Mouse (Mus musculus) lung, embryonic 16.5 days (tissue): Measurements from ENCODE around the gene Apobec1. TPM values are rescaled to one million over a fixed set of nuclear protein-coding genes. Genes with fewer than 3 reads are reported as not detected.
"Not testable (repeated sequence)": the region's sequence is repeated elsewhere in the genome, so short reads cannot be mapped to it uniquely, and the experiment has no call there.

Source experiments
- ATAC-seq: fragments of 200-750 bp; cut with Nextera tagmentation; 2 replicates; pipeline ENCODE4 v1.8.0; 2017; ENCODE audit warnings: low read depth, mild to moderate bottlenecking, moderate library complexity
- H3K27ac ChIP-seq: fragments of 300-500 bp; sonication (generic); 2 replicates; pipeline ENCODE4 v1.5.1; 2014; ENCODE audit warnings: mild to moderate bottlenecking, control low read depth, low read length
- H3K27me3 ChIP-seq: fragments of 300-500 bp; sonication (generic); 2 replicates; pipeline ENCODE4 v1.6.1; 2014; ENCODE audit warnings: low read depth, low read length, mixed read lengths; ENCODE audit not compliant: control insufficient read depth, insufficient read depth
- H3K36me3 ChIP-seq: fragments of 300-500 bp; sonication (generic); 2 replicates; pipeline ENCODE4 v1.6.1; 2014; ENCODE audit warnings: low read length; ENCODE audit not compliant: control insufficient read depth, insufficient read depth
- H3K4me1 ChIP-seq: fragments of 300-500 bp; sonication (generic); replicated peaks from 2 replicates; pipeline ENCODE4 v1.6.1; 2014; ENCODE audit warnings: low read length, mixed read lengths; ENCODE audit not compliant: control insufficient read depth, insufficient read depth
- H3K4me2 ChIP-seq: fragments of 300-500 bp; sonication (generic); 2 replicates; pipeline ENCODE4 v1.6.1; 2014; ENCODE audit warnings: low read depth, low read length, control low read depth
- H3K4me3 ChIP-seq: fragments of 300-500 bp; sonication (generic); 2 replicates; pipeline ENCODE4 v1.5.1; 2014; ENCODE audit warnings: mild to moderate bottlenecking, low read length, control low read depth
- H3K9ac ChIP-seq: fragments of 300-500 bp; sonication (generic); 2 replicates; pipeline ENCODE4 v1.6.1; 2014; ENCODE audit warnings: low read length, control low read depth
- H3K9me3 ChIP-seq: fragments of 300-500 bp; sonication (generic); 2 replicates; pipeline ENCODE4 v1.6.1; 2016; ENCODE audit warnings: low read length; ENCODE audit not compliant: control insufficient read depth
- WGBS: fragments of 180-500 bp; shearing (Covaris S2); extraction: QIAGEN DNeasy Blood & Tissue Kit; methylation state at CpG from one replicate; pipeline ENCODE4 v1.1.7; 2014; 5-methylcytosine and 5-hydroxymethylcytosine counted together
- polyA plus RNA-seq: library from polyadenylated mRNA; unstranded; fragments of >200 nt; fragmentation: Nextera tagmentation; extraction: Ambion mirVana; gene quantifications from 2 replicates; pipeline ENCODE4 v1.2.1, GENCODE M21; 2015

The Apobec1 gene
- 5.2 and 7.0 TPM in 2 replicates for polyA plus RNA-seq

DNA sequence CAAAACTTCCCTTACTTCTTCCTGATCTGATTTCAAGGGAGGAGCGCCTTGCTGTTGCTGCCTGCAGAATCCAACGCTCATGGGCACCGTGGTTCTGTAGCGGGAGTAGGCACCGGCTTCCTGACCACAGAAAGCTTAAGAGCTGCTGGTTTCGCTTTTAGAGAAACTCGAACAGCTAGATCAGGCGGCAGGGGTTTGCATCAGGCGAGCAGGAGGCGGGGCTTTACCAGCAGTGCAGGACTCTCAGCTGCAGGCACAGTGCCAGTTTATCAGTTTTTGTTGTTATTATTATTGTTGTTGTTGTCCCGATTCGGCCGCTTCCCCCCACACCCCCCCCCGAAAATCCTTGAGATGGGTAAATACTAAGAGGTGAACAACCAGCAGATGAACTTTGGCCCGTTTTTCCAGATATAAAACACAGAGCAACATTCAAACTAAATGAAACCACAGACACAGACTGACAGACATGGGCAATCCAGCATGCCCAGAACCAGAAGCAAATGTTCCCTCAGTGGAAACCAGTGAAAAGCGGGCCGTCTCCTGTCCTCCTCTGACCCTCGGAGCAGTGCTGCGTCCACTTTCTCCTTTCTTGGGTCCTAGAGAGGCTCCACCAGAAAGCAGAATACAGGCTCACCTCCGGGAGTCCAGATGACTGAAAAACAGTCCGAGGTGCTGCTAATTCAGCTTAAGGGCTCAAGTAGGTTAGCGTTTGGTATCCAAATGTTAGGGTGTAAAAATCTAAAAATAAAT, at the start of gene Apobec1:
TSS of gene Apobec1 (minus strand) at position 203 of the 750 bp plus-strand sequence.
- Histone ChIP-seq H3K9ac (peak within 1 kb of the TSS; percentile 71), H3K27ac (peak within 1 kb of the TSS; percentile 84), H3K27me3 (no peaks in the 10 kb centered on the region), H3K4me1 (no peaks in the 10 kb centered on the region), H3K9me3 (no peaks in the 10 kb centered on the region), H3K4me3 (peak within 1 kb of the TSS; percentile 61), H3K4me2 (peak within 1 kb of the TSS; percentile 56), H3K36me3 (no peaks in the 10 kb centered on the region)
- ATAC-seq: peak; percentile 91
- 3% methylated on average over 22 of the region's 22 CpGs for WGBS

DNA sequence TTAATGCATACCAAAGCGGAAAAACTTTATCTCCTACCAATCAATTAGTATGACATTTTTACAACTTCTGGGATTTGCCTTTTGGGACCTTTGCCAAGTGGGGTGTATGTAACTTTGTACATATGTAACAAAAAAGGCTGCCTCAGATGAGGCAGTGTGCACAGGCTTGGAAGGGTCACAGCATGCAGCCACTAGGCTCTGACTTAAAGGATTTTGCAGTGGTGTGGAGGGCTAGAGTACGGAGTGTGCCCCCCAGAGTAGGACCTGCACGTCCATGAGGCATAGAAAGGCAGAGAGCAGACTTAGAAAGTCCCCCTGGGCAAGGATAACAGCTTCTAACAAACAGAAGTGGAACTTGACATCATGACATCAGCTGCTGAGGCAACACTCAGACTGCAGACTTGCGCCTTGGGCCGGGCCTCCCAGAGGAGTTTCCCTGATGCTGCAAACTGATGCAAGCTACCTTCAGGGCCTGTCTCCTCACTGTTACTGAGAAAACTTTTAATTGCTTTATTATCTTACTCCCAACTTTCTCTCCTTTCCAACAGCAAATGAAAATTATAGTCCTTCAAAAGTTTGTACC, 48.2 kb upstream of the Apobec1 start:
- H3K4me2 ChIP-seq: no peak overlapping the region
- H3K36me3 ChIP-seq: no peaks in the 10 kb centered on the region
- no peaks in the 10 kb centered on the region for H3K27me3 ChIP-seq
- no peak overlapping the region for H3K9ac ChIP-seq
- no peaks in the 10 kb centered on the region for H3K4me1 ChIP-seq
- 59% methylated on average over 5 of the region's 5 CpGs for WGBS
- no peak for ATAC-seq
- no peak overlapping the region for H3K27ac ChIP-seq
- H3K4me3 ChIP-seq: no peak overlapping the region
- H3K9me3 ChIP-seq: no peaks in the 10 kb centered on the region

DNA sequence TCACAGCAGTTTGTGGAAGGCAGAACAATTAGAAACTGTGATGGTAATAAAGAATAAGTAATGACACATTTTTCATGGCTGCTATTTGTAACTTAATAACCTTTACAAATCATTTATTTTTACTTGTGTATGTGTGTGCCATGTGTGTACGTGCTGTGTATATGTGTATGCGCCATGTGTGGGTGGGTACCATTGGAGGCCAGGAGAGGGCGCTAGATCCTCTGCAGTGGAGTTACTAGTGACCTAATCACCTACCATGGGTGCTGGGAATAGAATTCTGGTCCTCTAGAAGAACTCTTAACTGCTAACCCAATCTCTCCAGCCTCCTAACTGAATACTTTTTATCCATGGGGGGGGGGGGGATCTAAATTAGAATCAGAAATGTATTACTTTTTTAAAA, 47.7 kb upstream of the Apobec1 start:
- no peaks in the 10 kb centered on the region for H3K27me3 ChIP-seq
- no peaks in the 10 kb centered on the region for H3K36me3 ChIP-seq
- no peak overlapping the region for H3K27ac ChIP-seq
- H3K9ac ChIP-seq: no peak overlapping the region
- no peak overlapping the region for H3K4me2 ChIP-seq
- H3K9me3 ChIP-seq: no peaks in the 10 kb centered on the region
- no peaks in the 10 kb centered on the region for H3K4me1 ChIP-seq
- H3K4me3 ChIP-seq: no peak overlapping the region
- 76% methylated on average over 3 of the region's 3 CpGs for WGBS
- no peak for ATAC-seq

DNA sequence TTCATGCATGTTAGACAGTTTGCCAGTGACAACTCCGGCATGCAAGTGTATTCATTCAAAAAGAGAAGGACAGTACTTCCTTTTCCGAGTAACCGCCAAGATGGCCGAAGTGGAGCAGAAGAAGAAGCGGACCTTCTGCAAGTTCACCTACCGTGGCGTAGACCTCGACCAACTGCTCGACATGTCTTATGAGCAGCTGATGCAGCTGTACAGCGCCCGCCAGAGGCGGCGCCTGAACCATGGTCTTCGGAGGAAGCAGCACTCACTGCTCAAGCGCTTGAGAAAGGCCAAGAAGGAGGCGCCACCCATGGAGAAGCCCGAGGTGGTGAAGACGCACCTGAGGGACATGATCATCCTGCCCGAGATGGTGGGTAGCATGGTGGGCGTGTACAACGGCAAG, 42.0 kb upstream of the Apobec1 start:
- not testable (repeated sequence) for H3K4me1 ChIP-seq, H3K4me2 ChIP-seq, H3K36me3 ChIP-seq, ATAC-seq, H3K9ac ChIP-seq, H3K4me3 ChIP-seq, H3K27ac ChIP-seq, H3K27me3 ChIP-seq, H3K9me3 ChIP-seq
- WGBS: 89% methylated on average over 21 of the region's 21 CpGs

DNA sequence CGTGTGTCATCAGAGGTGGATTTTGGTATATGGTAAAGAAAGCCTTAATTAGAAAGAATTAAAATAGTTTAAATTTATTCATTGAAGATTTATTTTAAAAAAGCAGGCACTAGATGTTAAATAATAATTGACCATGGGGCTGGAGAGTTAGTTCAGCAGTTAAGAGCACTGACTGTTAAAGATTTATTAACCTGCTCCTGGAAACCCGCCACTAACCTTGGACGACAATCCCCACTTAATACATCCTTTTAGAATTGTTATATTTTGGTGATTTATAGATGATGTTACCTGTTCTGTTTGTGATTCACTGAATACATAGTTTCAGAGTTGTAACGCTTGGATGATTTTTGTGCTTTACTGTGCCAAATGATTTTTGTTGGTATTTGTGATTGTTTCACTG, 35.3 kb upstream of the Apobec1 start:
- H3K9ac ChIP-seq, H3K9me3 ChIP-seq, H3K4me1 ChIP-seq, H3K27ac ChIP-seq, ATAC-seq, H3K27me3 ChIP-seq, H3K36me3 ChIP-seq, H3K4me3 ChIP-seq, H3K4me2 ChIP-seq: not testable (repeated sequence)
- WGBS: 69% methylated on average over 4 of the region's 4 CpGs

DNA sequence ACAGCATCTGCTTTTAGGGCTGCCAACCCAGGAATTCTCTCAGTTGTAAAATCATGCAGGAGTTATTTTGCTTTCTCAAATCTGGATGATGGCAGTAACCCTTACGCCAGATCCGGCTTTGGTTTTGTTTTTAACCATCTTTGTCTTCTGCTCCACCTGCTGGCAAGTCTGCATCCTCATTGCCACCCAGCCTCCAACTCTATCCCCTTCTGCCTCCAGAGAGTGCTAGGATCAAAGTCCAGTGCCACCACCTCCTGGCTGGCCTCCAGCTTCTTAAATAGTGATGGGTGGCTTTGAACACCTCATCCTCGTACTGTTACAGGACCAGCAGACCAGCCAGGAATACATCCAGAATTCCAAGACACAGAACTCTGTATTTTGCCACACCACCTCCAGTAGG, 34.4 kb upstream of the Apobec1 start:
- 73% methylated on average over 3 of the region's 3 CpGs for WGBS
- no peak overlapping the region for H3K4me2 ChIP-seq
- no peak for ATAC-seq

DNA sequence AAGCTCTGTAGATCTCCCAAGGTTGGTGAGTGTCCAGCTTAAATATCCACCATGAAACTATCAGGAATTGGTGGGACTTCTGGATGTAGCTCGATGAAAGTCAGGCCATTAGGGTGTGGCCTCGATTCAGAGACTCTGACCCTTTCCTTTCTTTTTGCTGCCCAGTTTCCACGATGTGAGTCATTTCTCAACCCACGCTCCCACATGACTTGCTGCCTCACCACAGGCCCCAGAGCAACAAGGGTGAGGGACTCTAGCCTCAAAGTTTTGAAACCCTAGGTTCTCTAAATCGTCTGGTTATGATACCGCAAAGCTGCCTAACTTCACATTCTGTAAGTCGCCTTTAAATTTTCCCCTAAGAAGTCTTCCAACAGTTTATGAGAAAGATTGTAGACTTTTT, 33.1 kb upstream of the Apobec1 start:
- Histone ChIP-seq H3K27ac (no peak overlapping the region), H3K9ac (no peak overlapping the region), H3K27me3 (no peaks in the 10 kb centered on the region), H3K9me3 (no peaks in the 10 kb centered on the region), H3K4me1 (no peaks in the 10 kb centered on the region), H3K36me3 (no peaks in the 10 kb centered on the region), H3K4me2 (no peak overlapping the region), H3K4me3 (no peak overlapping the region)
- ATAC-seq: no peak
- WGBS: 79% methylated on average over 7 of the region's 7 CpGs

More for the DNA sequence above, 34.4 kb upstream of the Apobec1 start:
- Histone ChIP-seq H3K27ac (no peak overlapping the region), H3K9me3 (no peaks in the 10 kb centered on the region), H3K36me3 (no peaks in the 10 kb centered on the region), H3K27me3 (no peaks in the 10 kb centered on the region), H3K9ac (no peak overlapping the region), H3K4me1 (no peaks in the 10 kb centered on the region), H3K4me3 (no peak overlapping the region)

DNA sequence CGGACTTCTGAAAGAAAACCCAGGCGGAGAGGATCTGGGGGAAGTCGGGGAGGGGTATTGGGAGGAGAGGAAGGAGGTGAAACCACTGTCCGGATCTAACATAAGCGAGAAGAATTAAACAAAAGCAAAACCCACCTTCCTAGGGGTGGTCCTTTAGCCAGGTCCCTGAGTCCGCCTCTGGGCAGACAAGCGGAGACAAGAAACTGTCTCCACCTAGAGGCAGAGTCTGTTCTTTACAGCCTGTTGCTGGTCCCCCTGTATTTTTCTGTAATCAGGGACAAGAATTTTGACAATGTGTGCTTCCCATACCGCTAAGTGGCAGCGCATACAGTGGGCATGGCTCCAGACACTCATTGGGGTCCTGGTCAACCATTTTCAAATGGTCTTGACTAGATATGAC, 31.2 kb upstream of the Apobec1 start:
- ATAC-seq: no peak
- whole genome bisulfite sequencing: 27% methylated on average over 9 of the region's 9 CpGs

DNA sequence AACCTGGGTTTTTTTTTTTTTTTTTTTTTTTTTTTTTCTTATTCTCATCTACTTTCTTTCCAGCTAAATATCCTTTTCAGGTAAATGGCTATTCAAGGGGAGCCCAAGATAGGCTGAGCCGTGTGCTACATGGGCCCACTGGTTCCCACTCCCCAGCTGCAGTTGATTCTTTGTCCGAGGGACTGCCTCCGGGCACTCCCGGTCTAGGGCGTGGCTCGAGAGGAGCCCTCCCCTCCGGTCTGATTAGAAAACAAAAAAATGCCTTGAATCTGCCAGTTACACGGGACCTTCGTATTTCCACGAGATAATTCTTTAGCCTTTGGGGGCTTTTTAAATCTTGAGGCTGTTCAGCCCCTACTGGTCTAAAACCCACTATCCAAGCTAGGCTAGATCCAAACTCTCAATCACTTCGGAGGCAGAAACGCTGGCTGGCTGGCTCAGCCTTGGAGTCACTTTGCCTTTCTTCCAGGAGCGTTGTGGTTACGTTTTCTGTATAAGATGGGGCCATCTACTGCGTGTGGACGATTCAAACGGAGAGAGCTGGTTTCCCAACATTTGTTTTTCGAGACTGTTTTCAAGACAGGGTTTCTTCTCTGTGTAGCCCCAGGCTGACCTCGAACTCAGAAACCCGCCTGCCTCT, 25.3 kb upstream of the Apobec1 start:
- Histone ChIP-seq H3K27ac (no peak overlapping the region), H3K4me2 (peak overlapping the region; percentile 47), H3K27me3 (no peaks in the 10 kb centered on the region; the same call in 1 of the 2 replicates), H3K4me3 (peak overlapping the region; percentile 29), H3K4me1 (no peaks in the 10 kb centered on the region), H3K36me3 (no peaks in the 10 kb centered on the region), H3K9me3 (no peaks in the 10 kb centered on the region), H3K9ac (no peak overlapping the region)
- 22% methylated on average over 20 of the region's 20 CpGs for WGBS
- no peak for ATAC-seq

More for the DNA sequence above, 31.2 kb upstream of the Apobec1 start:
- H3K9ac ChIP-seq: no peak overlapping the region
- no peak overlapping the region for H3K4me2 ChIP-seq
- H3K4me1 ChIP-seq: no peaks in the 10 kb centered on the region
- no peaks in the 10 kb centered on the region; the same call in 1 of the 2 replicates for H3K27me3 ChIP-seq
- no peaks in the 10 kb centered on the region for H3K9me3 ChIP-seq
- no peaks in the 10 kb centered on the region for H3K36me3 ChIP-seq
- H3K4me3 ChIP-seq: no peak overlapping the region
- no peak overlapping the region for H3K27ac ChIP-seq
